Mouse (Mus musculus) CH12.LX (cell line): ENCODE data around the gene Bean1.

Source experiments
- CHD1 ChIP-seq: IDR thresholded peaks from 2 replicates; pipeline ENCODE4 v1.6.1; 2012; ENCODE audit warnings: low read depth, low read length, improper control_type of control experiment, inconsistent platforms
- CTCF ChIP-seq, 2 experiments: IDR thresholded peaks in 1 of 2; conservative IDR thresholded peaks in 1 of 2; 2 replicates each; pipeline ENCODE4 v1.5.1; 2011 to 2012; ENCODE audit warnings: low read depth in 2 of 2, low read length in 2 of 2, improper control_type of control experiment in 1 of 2, inconsistent platforms in 1 of 2, mild to moderate bottlenecking in 1 of 2, moderate library complexity in 1 of 2
- E2F4 ChIP-seq: IDR thresholded peaks from 2 replicates; pipeline ENCODE4 v1.6.1; 2011; ENCODE audit warnings: low read depth, low read length, improper control_type of control experiment; ENCODE audit not compliant: insufficient replicate concordance
- EP300 ChIP-seq: IDR thresholded peaks from 2 replicates; pipeline ENCODE4 v1.6.1; 2011; ENCODE audit warnings: low read length, improper control_type of control experiment
- JUN ChIP-seq: IDR thresholded peaks from 2 replicates; pipeline ENCODE4 v1.6.1; 2011; ENCODE audit warnings: low read depth, mild to moderate bottlenecking, low read length, improper control_type of control experiment, moderate library complexity; ENCODE audit not compliant: insufficient read depth
- MAFK ChIP-seq: IDR thresholded peaks from 2 replicates; pipeline ENCODE4 v1.6.1; 2011; ENCODE audit warnings: low read length, improper control_type of control experiment; ENCODE audit not compliant: insufficient replicate concordance
- POLR2A ChIP-seq: IDR thresholded peaks from 2 replicates; pipeline ENCODE4 v1.6.1; 2011; ENCODE audit warnings: low read depth, mild to moderate bottlenecking, improper control_type of control experiment, low read length
- RCOR1 ChIP-seq: conservative IDR thresholded peaks from 2 replicates; pipeline ENCODE4 v1.6.1; 2012; ENCODE audit warnings: low read depth, mild to moderate bottlenecking, inconsistent platforms, low read length, improper control_type of control experiment
- SIN3A ChIP-seq: IDR thresholded peaks from 2 replicates; pipeline ENCODE4 v1.6.1; 2012; ENCODE audit warnings: low read length, improper control_type of control experiment, inconsistent platforms
- USF1 ChIP-seq: IDR thresholded peaks from 2 replicates; pipeline ENCODE4 v1.6.1; 2014; ENCODE audit warnings: low read depth, mild to moderate bottlenecking, inconsistent platforms, low read length, improper control_type of control experiment
- ZMIZ1 ChIP-seq: IDR thresholded peaks from 2 replicates; pipeline ENCODE4 v1.6.1; 2012; ENCODE audit warnings: low read depth, mild to moderate bottlenecking, inconsistent platforms, low read length, improper control_type of control experiment

GRCm38 (mm10) chr8:104202320-104202719 is 32.1 kb downstream of the Bean1 start:
- TF ChIP-seq CTCF (conservative IDR thresholded peaks at IDR 0.05 in 1 of 2, IDR thresholded peaks at IDR 0.05 in 1 of 2; ENCODE audit: low read depth in 2 of 2, low read length in 2 of 2) (no peak), EP300 (no peak), RCOR1 (no peak), POLR2A (no peak), ZMIZ1 (no peak), JUN (no peak), SIN3A (no peak), USF1 (no peak), E2F4 (no peak), MAFK (no peak), CHD1 (no peak)
